Mouse (Mus musculus) lung, embryonic 15.5 days (tissue): ENCODE data around the gene Tesk1. TPM values are rescaled to one million over a fixed set of nuclear protein-coding genes. Genes with fewer than 3 reads are reported as not detected.

Source experiments
- ATAC-seq: fragments of 200-750 bp; cut with Nextera tagmentation; 2 replicates; pipeline ENCODE4 v1.8.0; 2017; ENCODE audit warnings: moderate number of reproducible peaks, borderline replicate concordance; ENCODE audit not compliant: low FRiP score, low TSS enrichment; ENCODE audit errors: extremely low read depth
- H3K27ac ChIP-seq: fragments of 300-500 bp; sonication (generic); 2 replicates; pipeline ENCODE4 v1.5.1; 2015; ENCODE audit warnings: moderate library complexity, mild to moderate bottlenecking, inconsistent platforms
- H3K27me3 ChIP-seq: fragments of 300-500 bp; sonication (generic); 2 replicates; pipeline ENCODE4 v1.6.1; 2015; ENCODE audit warnings: inconsistent platforms
- H3K36me3 ChIP-seq: fragments of 300-500 bp; sonication (generic); 2 replicates; pipeline ENCODE4 v1.6.1; 2015; ENCODE audit warnings: inconsistent platforms
- H3K4me1 ChIP-seq: fragments of 300-500 bp; sonication (generic); 2 replicates; pipeline ENCODE4 v1.6.1; 2015; ENCODE audit warnings: inconsistent platforms
- H3K4me2 ChIP-seq: fragments of 300-500 bp; sonication (generic); 2 replicates; pipeline ENCODE4 v1.6.1; 2015; ENCODE audit warnings: inconsistent platforms, mild to moderate bottlenecking, moderate library complexity
- H3K4me3 ChIP-seq: fragments of 300-500 bp; sonication (generic); 2 replicates; pipeline ENCODE4 v1.5.1; 2015; ENCODE audit warnings: mild to moderate bottlenecking, inconsistent platforms
- H3K9ac ChIP-seq: fragments of 300-500 bp; sonication (generic); 2 replicates; pipeline ENCODE4 v1.6.1; 2015; ENCODE audit warnings: inconsistent platforms
- H3K9me3 ChIP-seq: fragments of 300-500 bp; sonication (generic); 2 replicates; pipeline ENCODE4 v1.6.1; 2016; ENCODE audit warnings: inconsistent platforms
- WGBS: fragments of 180-500 bp; shearing (Covaris S2); methylation state at CpG from one replicate; pipeline ENCODE4 v1.1.7; 2015; 5-methylcytosine and 5-hydroxymethylcytosine counted together
- polyA plus RNA-seq: library from polyadenylated mRNA; unstranded; fragments of >200 nt; fragmentation: Nextera tagmentation; extraction: Ambion mirVana; gene quantifications from 2 replicates; pipeline ENCODE4 v1.2.1, GENCODE M21; 2015

Tesk1 gene
- polyA plus RNA-seq, 1 experiment from 2014 or later = 8.5 TPM

- H3K4me2 ChIP-seq = no peak overlapping the region
- H3K9ac ChIP-seq = no peak overlapping the region
- H3K4me3 ChIP-seq = no peak overlapping the region
- no peaks in the 10 kb centered on the region for H3K9me3 ChIP-seq
- peaks cover 44% of the 10 kb centered on the region for H3K36me3 ChIP-seq
- peaks cover 35% of the 10 kb centered on the region for H3K4me1 ChIP-seq
- no peak for ATAC-seq
- 71% methylated on average over 28 of the region's 28 CpGs for WGBS
- peaks cover 7% of the 10 kb centered on the region for H3K27me3 ChIP-seq
- no peak overlapping the region for H3K27ac ChIP-seq
Observed at GRCm38 (mm10) chr4:43421632-43422240, 20.0 kb upstream of the Tesk1 start.

- Histone ChIP-seq H3K9ac (no peak overlapping the region), H3K4me2 (no peak overlapping the region), H3K27ac (no peak overlapping the region), H3K4me1 (peaks cover 33% of the 10 kb centered on the region), H3K4me3 (no peak overlapping the region), H3K9me3 (no peaks in the 10 kb centered on the region), H3K27me3 (peaks cover 23% of the 10 kb centered on the region), H3K36me3 (peaks cover 44% of the 10 kb centered on the region)
- no peak for ATAC-seq
- 88% methylated on average over 20 of the region's 20 CpGs for WGBS
Observed at GRCm38 (mm10) chr4:43423267-43423934, 18.3 kb upstream of the Tesk1 start.

- peaks cover 37% of the 10 kb centered on the region for H3K4me1 ChIP-seq
- no peak overlapping the region for H3K4me2 ChIP-seq
- H3K27me3 ChIP-seq = peaks cover 25% of the 10 kb centered on the region
- ATAC-seq = no peak
- WGBS = 77% methylated on average over 9 of the region's 9 CpGs
- H3K27ac ChIP-seq = no peak overlapping the region
- H3K9ac ChIP-seq = no peak overlapping the region
- H3K9me3 ChIP-seq = no peaks in the 10 kb centered on the region
- no peak overlapping the region for H3K4me3 ChIP-seq
- peaks cover 44% of the 10 kb centered on the region for H3K36me3 ChIP-seq
Observed at GRCm38 (mm10) chr4:43424072-43424471, 17.7 kb upstream of the Tesk1 start.

- ATAC-seq = no peak
- no peak overlapping the region for H3K27ac ChIP-seq
Observed at GRCm38 (mm10) chr4:43425197-43425596, 16.5 kb upstream of the Tesk1 start.

GRCm38 (mm10) chr4:43425648-43426380, 15.9 kb upstream of the Tesk1 start:
- Histone ChIP-seq H3K4me1 (peaks cover 28% of the 10 kb centered on the region), H3K36me3 (peaks cover 44% of the 10 kb centered on the region), H3K9ac (no peak overlapping the region), H3K27ac (no peak overlapping the region), H3K4me2 (peak overlapping the region; percentile 27), H3K4me3 (no peak overlapping the region), H3K27me3 (peaks cover 25% of the 10 kb centered on the region), H3K9me3 (no peaks in the 10 kb centered on the region)
- peak; percentile 50; the same call in 1 of the 2 replicates for ATAC-seq
- 35% methylated on average over 31 of the region's 31 CpGs for WGBS

More at GRCm38 (mm10) chr4:43425197-43425596, 16.5 kb upstream of the Tesk1 start:
- Histone ChIP-seq H3K4me1 (peaks cover 29% of the 10 kb centered on the region), H3K27me3 (peaks cover 25% of the 10 kb centered on the region), H3K4me2 (peak overlapping the region; percentile 27), H3K9me3 (no peaks in the 10 kb centered on the region), H3K9ac (no peak overlapping the region), H3K4me3 (no peak overlapping the region), H3K36me3 (peaks cover 44% of the 10 kb centered on the region)
- 39% methylated on average over 14 of the region's 14 CpGs for WGBS

- peaks cover 25% of the 10 kb centered on the region for H3K27me3 ChIP-seq
- peaks cover 28% of the 10 kb centered on the region for H3K4me1 ChIP-seq
- no peak overlapping the region for H3K9ac ChIP-seq
- peaks cover 41% of the 10 kb centered on the region for H3K36me3 ChIP-seq
- no peak for ATAC-seq
- WGBS = 58% methylated on average over 10 of the region's 10 CpGs
- H3K4me3 ChIP-seq = no peak overlapping the region
- H3K9me3 ChIP-seq = no peaks in the 10 kb centered on the region
- H3K27ac ChIP-seq = no peak overlapping the region
- no peak overlapping the region for H3K4me2 ChIP-seq
Observed at GRCm38 (mm10) chr4:43426487-43426886, 15.3 kb upstream of the Tesk1 start.

GRCm38 (mm10) chr4:43427501-43428179, 14.1 kb upstream of the Tesk1 start:
- no peak for ATAC-seq
- no peak overlapping the region for H3K4me3 ChIP-seq
- 29% methylated on average over 23 of the region's 23 CpGs for WGBS
- H3K4me1 ChIP-seq = peaks cover 28% of the 10 kb centered on the region
- no peak overlapping the region for H3K4me2 ChIP-seq
- H3K27me3 ChIP-seq = peaks cover 25% of the 10 kb centered on the region
- H3K36me3 ChIP-seq = peaks cover 30% of the 10 kb centered on the region
- no peak overlapping the region for H3K27ac ChIP-seq
- no peaks in the 10 kb centered on the region for H3K9me3 ChIP-seq
- H3K9ac ChIP-seq = no peak overlapping the region

- H3K27me3 ChIP-seq = peaks cover 25% of the 10 kb centered on the region
Observed at GRCm38 (mm10) chr4:43428180-43428861, 13.4 kb upstream of the Tesk1 start.

GRCm38 (mm10) chr4:43428946-43429345, 12.8 kb upstream of the Tesk1 start, which contains the start of gene Fam166b:
Gene Fam166b (minus strand): TSS chr4:43429134.
- Histone ChIP-seq H3K4me2 (peak within 1 kb of the TSS; percentile 41; the same call in 1 of the 2 replicates), H3K4me1 (peaks cover 28% of the 10 kb centered on the region), H3K9me3 (no peaks in the 10 kb centered on the region), H3K36me3 (peaks cover 18% of the 10 kb centered on the region), H3K27ac (no peak within 1 kb of the TSS), H3K27me3 (peaks cover 25% of the 10 kb centered on the region), H3K4me3 (no peak within 1 kb of the TSS), H3K9ac (no peak within 1 kb of the TSS)
- peak; percentile 19; the same call in 1 of the 2 replicates for ATAC-seq
- 9% methylated on average over 10 of the region's 10 CpGs for WGBS

More at GRCm38 (mm10) chr4:43428180-43428861, 13.4 kb upstream of the Tesk1 start:
- peaks cover 24% of the 10 kb centered on the region for H3K36me3 ChIP-seq
- H3K9ac ChIP-seq = no peak overlapping the region
- 32% methylated on average over 16 of the region's 16 CpGs for WGBS
- no peak overlapping the region for H3K27ac ChIP-seq
- H3K4me3 ChIP-seq = no peak overlapping the region
- no peaks in the 10 kb centered on the region for H3K9me3 ChIP-seq
- H3K4me1 ChIP-seq = peaks cover 28% of the 10 kb centered on the region
- no peak for ATAC-seq
- no peak overlapping the region for H3K4me2 ChIP-seq

- 5% methylated on average over 4 of the region's 4 CpGs for WGBS
- Histone ChIP-seq H3K9ac (no peak overlapping the region), H3K4me1 (peaks cover 18% of the 10 kb centered on the region), H3K36me3 (peaks cover 1% of the 10 kb centered on the region; the same call in 1 of the 2 replicates), H3K27ac (peak overlapping the region; percentile 56; the same call in 1 of the 2 replicates), H3K4me3 (no peak overlapping the region), H3K27me3 (peaks cover 19% of the 10 kb centered on the region), H3K9me3 (no peaks in the 10 kb centered on the region), H3K4me2 (no peak overlapping the region)
- no peak for ATAC-seq
Observed at GRCm38 (mm10) chr4:43431690-43432089, 10.0 kb upstream of the Tesk1 start.

- Histone ChIP-seq H3K4me2 (no peak overlapping the region), H3K4me3 (no peak overlapping the region), H3K4me1 (peaks cover 13% of the 10 kb centered on the region), H3K9ac (no peak overlapping the region), H3K36me3 (no peaks in the 10 kb centered on the region), H3K27me3 (0 out of 2 replicates have a peak, but pooled peaks cover 7% of the 10 kb centered on the region), H3K27ac (no peak overlapping the region), H3K9me3 (no peaks in the 10 kb centered on the region)
- WGBS = 75% methylated on average over 1 of the region's 1 CpGs
- ATAC-seq = no peak
Observed at GRCm38 (mm10) chr4:43432832-43433231, 8.9 kb upstream of the Tesk1 start.
